Mouse (Mus musculus): ENCODE results near the gene Myoz1.
"Not testable (repeated sequence)": the region's sequence is repeated elsewhere in the genome, so short reads cannot be mapped to it uniquely, and the experiment has no call there.

Gene Myoz1

DNA sequence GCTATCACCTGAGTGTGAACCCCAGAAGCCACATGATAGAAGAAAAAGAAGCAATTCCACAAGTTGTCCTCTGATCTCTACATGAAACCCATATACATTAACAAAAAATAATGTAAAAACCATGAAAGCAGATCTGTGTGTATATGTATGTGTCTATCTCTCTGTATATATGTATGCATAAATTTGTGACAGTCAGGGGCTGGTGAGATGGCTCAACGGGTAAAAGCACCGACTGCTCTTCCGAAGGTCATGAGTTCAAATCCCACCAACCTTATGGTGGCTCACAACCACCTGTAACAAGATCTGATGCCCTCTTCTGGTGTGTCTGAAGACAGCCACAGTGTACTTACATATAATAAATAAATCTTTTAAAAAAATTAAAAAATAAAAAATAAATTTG lies 19.4 kb downstream of the Myoz1 start:
- DNase-seq = not testable (repeated sequence)

DNA sequence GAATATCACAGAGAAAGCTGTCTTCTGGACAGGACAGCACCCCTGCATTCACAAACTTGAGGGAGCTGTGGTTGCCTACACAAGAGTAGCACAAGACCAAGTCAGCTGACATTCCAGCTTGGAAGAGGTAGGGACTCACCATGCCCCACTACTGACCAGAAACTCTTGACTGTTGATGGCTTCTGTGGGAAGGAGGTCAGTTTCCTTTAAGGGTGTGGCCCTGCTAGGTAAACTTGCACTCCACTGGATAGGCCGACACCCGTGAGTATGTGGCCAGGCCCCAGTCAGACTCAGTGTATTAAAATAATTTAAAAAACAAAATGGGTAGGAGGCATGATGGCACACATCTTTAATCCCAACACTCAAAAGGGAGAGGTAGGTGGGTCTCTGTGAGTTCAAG lies 20.8 kb downstream of the Myoz1 start:
- no peak for DNase-seq

DNA sequence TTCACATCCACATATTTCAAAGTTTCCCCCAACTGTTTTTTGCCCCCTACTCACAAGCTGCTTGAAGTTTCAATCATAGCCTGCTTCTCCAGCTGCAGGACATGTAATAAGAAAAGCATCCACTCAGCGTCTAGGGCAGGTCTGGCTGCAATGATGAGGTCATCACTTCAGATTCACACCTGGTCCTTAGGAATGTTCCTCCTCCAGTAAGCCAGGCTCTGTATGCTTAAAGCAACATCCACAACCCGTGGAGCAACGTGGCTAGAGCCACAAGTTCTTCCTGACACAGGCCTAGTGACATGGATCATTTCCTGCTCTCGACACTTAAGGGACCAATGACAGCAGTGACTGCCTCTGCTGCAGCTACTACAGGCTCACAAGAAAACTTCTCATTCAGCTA lies 25.1 kb downstream of the Myoz1 start:
- no peak for DNase-seq

GRCm38 (mm10) chr14:20626971-20627370 lies 29.4 kb downstream of the Myoz1 start:
- no peak for DNase-seq

GRCm38 (mm10) chr14:20626447-20626846 lies 29.9 kb downstream of the Myoz1 start:
- no peak for DNase-seq

DNA sequence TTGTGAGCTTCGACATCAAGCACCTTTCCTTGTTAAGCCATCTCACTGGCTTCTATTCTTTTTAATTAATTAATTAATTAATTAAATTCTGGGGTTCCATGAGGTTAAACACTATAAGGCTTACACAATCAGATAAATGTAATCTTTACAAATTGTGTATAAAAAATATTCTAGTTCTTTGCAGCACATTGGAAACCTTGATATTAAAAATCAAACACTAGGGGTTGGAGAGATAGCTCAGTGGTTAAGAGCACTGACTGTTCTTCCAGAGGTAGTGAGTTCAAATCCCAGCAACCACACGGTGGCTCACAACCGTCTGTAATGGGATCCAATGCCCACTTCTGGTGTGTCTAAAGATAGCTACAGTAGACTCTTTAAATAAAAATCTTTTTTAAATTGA lies 33.4 kb downstream of the Myoz1 start:
- DNase-seq = no peak

GRCm38 (mm10) chr14:20622412-20622811 lies 33.9 kb downstream of the Myoz1 start:
- no peak for DNase-seq

- no peak for DNase-seq
Measured at GRCm38 (mm10) chr14:20621903-20622302, 34.4 kb downstream of the Myoz1 start.

DNA sequence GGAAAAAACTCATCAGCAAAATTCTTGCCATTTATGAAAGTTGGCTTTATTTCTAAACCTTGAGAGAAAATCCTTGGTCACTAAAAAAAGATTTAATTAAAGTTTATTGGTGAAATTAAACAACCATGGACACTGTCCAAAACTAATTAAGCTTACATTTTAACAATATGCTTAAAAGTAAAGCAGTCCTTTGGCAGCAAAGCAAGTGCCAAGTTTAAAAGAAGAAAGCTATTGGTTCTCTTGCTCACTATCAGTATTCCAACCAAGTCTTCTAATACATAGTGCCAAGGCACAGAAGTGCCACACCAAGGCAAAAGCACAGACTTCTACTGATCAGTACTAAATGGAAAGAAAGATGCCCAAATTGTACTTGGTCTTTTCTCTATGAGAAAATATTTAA lies 37.2 kb downstream of the Myoz1 start:
- no peak for DNase-seq

DNA sequence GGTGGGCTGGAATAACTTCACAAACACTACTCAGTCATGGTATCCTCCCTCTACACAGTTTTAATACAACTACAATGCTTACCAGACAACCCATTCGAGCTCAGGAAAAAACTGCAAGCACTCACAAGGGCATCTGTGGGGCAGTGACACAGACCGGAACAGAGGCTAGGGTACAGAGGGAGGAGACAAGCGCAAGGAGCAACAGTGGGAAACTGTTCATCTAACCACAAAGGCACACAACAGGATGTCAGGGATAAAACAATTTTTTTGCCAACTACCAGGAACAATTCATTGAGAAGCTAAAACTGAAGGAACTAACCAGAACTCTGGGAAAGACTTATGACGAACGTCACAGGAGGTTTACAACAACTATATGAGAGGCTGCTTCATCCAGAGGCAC lies 38.1 kb downstream of the Myoz1 start:
- peak; percentile 18 for DNase-seq

- DNase-seq = no peak
Measured at GRCm38 (mm10) chr14:20616421-20616820, 39.9 kb downstream of the Myoz1 start.

DNA sequence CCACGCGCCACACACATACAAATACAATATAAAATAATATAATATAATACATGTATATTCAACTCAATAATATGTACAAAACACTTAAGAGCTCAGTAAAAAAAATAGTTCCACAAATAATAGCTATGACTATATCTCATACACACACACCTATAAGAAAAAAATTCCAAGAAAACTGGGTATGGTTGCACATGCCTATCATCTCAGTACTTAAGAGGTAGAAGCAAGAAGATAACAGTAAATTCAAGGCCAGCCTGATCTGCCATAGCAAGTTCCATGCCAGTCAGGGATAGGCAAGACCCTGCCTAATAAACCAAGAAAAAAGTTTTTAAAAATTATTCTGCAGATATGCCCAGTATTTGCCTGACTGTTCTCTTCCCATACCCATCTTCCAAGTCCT lies 41.3 kb downstream of the Myoz1 start:
- no peak for DNase-seq

DNA sequence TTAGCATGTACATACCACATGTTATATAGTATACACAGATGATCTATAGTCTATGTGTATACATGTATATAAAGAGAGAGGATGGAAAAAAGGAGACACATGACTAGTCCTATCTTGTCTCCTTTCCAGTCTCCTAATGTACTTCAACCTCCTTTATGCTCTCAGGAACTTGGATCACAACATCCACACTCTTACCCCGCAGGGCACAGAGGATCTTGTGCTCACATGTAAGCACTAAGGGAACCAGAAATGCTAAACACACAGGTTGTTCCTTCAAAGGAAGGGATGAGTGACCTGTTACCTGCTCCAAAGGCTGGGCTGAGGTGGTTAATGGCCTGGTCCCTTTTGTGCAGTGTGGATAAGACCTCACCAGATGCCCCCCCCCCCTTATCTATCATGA lies 43.5 kb downstream of the Myoz1 start:
- DNase-seq = no peak

GRCm38 (mm10) chr14:20610146-20610545 lies 46.2 kb downstream of the Myoz1 start:
- DNase-seq = no peak

GRCm38 (mm10) chr14:20609519-20609918 lies 46.8 kb downstream of the Myoz1 start:
- DNase-seq = no peak

GRCm38 (mm10) chr14:20607396-20608126 lies 48.8 kb downstream of the Myoz1 start:
- no peak for DNase-seq

- DNase-seq = no peak
Measured at GRCm38 (mm10) chr14:20601287-20601686, 55.1 kb downstream of the Myoz1 start.

- no peak for DNase-seq
Measured at GRCm38 (mm10) chr14:20600203-20600602, 56.1 kb downstream of the Myoz1 start.

DNA sequence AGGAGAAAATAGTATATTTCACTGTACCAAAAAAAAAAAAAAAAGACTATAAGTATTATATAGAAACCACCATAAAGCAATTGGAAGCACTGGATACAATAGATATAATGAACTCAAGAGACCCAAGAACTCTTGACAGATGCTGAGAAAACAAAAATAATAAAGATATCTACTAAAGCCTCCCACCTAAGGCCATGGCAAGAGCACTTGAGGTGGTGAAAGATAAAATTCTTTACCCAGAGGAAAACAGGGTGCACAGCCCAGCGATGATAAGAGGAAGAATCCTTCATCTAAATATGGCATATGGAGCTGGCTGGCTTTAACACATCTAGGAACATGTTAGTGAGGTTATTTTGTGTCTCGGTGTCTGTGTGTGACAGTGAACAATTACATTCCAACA lies 56.8 kb downstream of the Myoz1 start:
- no peak for DNase-seq

All from thymus, postnatal 25 days (tissue).